Mouse (Mus musculus) liver, embryonic 16.5 days (tissue): ENCODE measurements around the gene Sdhc. TPM values are rescaled to one million over a fixed set of nuclear protein-coding genes. Genes with fewer than 3 reads are reported as not detected.
"Not testable (repeated sequence)": the region's sequence is repeated elsewhere in the genome, so short reads cannot be mapped to it uniquely, and the experiment has no call there.

Source experiments
- ATAC-seq: fragments of 200-750 bp; cut with Nextera tagmentation; 2 replicates; pipeline ENCODE4 v1.8.0; 2017; ENCODE audit warnings: low read depth, mild to moderate bottlenecking, moderate number of reproducible peaks, moderate library complexity
- H3K27ac ChIP-seq: fragments of 300-500 bp; sonication (generic); 2 replicates; pipeline ENCODE4 v1.5.1; 2014; ENCODE audit warnings: mild to moderate bottlenecking, low read length
- H3K27me3 ChIP-seq: fragments of 300-500 bp; sonication (generic); 2 replicates; pipeline ENCODE4 v1.6.1; 2014; ENCODE audit warnings: low read depth, low read length, mixed read lengths; ENCODE audit not compliant: control insufficient read depth, insufficient read depth
- H3K36me3 ChIP-seq: fragments of 300-500 bp; sonication (generic); 2 replicates; pipeline ENCODE4 v1.6.1; 2014; ENCODE audit warnings: mild to moderate bottlenecking; ENCODE audit not compliant: control insufficient read depth, insufficient read depth
- H3K4me1 ChIP-seq: fragments of 300-500 bp; sonication (generic); 2 replicates; pipeline ENCODE4 v1.6.1; 2014; ENCODE audit warnings: low read depth, low read length, mixed read lengths; ENCODE audit not compliant: control insufficient read depth
- H3K4me2 ChIP-seq: fragments of 300-500 bp; sonication (generic); 2 replicates; pipeline ENCODE4 v1.6.1; 2014; ENCODE audit warnings: low read depth, low read length, mixed read lengths
- H3K4me3 ChIP-seq: fragments of 300-500 bp; sonication (generic); 2 replicates; pipeline ENCODE4 v1.5.1; 2014; ENCODE audit warnings: low read depth, mild to moderate bottlenecking, low read length
- H3K9ac ChIP-seq: fragments of 300-500 bp; sonication (generic); 2 replicates; pipeline ENCODE4 v1.6.1; 2014; ENCODE audit warnings: low read depth, low read length
- H3K9me3 ChIP-seq: fragments of 300-500 bp; sonication (generic); replicated peaks from 2 replicates; pipeline ENCODE4 v1.6.1; 2016; ENCODE audit warnings: low read length; ENCODE audit not compliant: control insufficient read depth
- WGBS: fragments of 180-500 bp; shearing (Covaris S2); extraction: QIAGEN DNeasy Blood & Tissue Kit; methylation state at CpG from one replicate; pipeline ENCODE4 v1.1.7; 2014; ENCODE audit not compliant: insufficient replicate concordance; 5-methylcytosine and 5-hydroxymethylcytosine counted together
- microRNA-seq: library from miRNA; unstranded; fragments of <30 nt; microRNA quantifications from one replicate; pipeline ENCODE4, GENCODE M21; 2016
- polyA plus RNA-seq: library from polyadenylated mRNA; unstranded; fragments of >200 nt; fragmentation: Nextera tagmentation; extraction: Ambion mirVana; gene quantifications from 2 replicates; pipeline ENCODE4 v1.2.1, GENCODE M21; 2015

The Sdhc gene
- polyA plus RNA-seq, 1 experiment from 2014 or later, result 164 TPM

- ATAC-seq, result peak; percentile 67
- 31% methylated on average over 9 of the region's 17 CpGs for WGBS
- H3K9me3 ChIP-seq, H3K4me3 ChIP-seq, H3K9ac ChIP-seq, H3K4me2 ChIP-seq, H3K27ac ChIP-seq, H3K36me3 ChIP-seq, H3K4me1 ChIP-seq: not testable (repeated sequence)
- peaks cover 32% of the 10 kb centered on the region for H3K27me3 ChIP-seq
These were observed 68.7 kb downstream of the Sdhc start for GRCm38 (mm10) chr1:171081512-171082231.

DNA sequence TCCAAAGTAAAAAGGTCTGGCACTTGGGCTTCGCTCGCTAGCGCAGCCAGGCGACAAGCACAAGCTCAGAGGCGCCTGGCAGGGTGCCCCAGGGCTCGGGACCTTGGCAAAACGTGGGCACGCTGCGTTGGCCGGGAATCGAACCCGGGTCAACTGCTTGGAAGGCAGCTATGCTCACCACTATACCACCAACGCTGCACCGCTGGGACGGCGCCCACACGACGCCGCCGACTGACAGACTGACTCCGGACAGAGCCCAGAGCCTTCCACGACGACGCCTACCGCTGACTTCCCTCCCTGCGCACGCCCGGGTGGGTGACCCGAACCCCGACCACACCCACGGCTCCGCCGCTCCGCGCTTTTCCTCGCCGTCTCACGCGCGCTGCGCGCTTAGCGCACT is 70.6 kb downstream of the Sdhc start:
- not testable (repeated sequence) for H3K36me3 ChIP-seq, H3K4me2 ChIP-seq, H3K9me3 ChIP-seq, H3K4me1 ChIP-seq, H3K4me3 ChIP-seq, H3K27ac ChIP-seq, H3K9ac ChIP-seq
- peak; percentile 58 for ATAC-seq
- H3K27me3 ChIP-seq, result peaks cover 19% of the 10 kb centered on the region
- WGBS, result no CpG with 5 or more reads among the region's 43 CpGs

- not testable (repeated sequence) for H3K27ac ChIP-seq, H3K9me3 ChIP-seq, H3K9ac ChIP-seq, H3K36me3 ChIP-seq, H3K4me1 ChIP-seq, H3K4me2 ChIP-seq, H3K4me3 ChIP-seq
- ATAC-seq, result peak; percentile 69
- H3K27me3 ChIP-seq, result peaks cover 20% of the 10 kb centered on the region
- WGBS, result 0% methylated on average over 1 of the region's 35 CpGs
These were observed 71.1 kb downstream of the Sdhc start for GRCm38 (mm10) chr1:171079345-171079744.

DNA sequence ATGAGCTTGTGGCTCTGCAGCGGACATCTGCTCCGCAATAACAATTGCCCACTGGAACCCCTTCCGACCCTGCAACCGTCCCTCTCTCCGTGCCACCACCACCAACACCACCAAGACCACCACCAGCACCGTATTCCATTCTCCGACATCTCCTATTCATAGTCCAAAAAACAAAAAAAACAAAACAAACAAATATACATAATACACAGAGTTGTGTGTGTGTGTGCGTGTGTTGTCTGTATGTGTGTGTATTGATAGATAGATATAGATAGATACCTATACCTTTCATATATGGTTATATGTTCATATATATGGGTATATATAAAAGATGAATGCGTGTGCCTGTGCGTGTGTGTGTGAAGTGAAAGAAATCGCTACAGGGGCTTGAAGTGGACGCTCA is 72.0 kb downstream of the Sdhc start:
- ATAC-seq, H3K9ac ChIP-seq, H3K36me3 ChIP-seq, H3K9me3 ChIP-seq, H3K4me3 ChIP-seq, H3K4me2 ChIP-seq, H3K27ac ChIP-seq, H3K4me1 ChIP-seq: not testable (repeated sequence)
- peaks cover 26% of the 10 kb centered on the region for H3K27me3 ChIP-seq
- WGBS, result 21% methylated on average over 11 of the region's 12 CpGs

DNA sequence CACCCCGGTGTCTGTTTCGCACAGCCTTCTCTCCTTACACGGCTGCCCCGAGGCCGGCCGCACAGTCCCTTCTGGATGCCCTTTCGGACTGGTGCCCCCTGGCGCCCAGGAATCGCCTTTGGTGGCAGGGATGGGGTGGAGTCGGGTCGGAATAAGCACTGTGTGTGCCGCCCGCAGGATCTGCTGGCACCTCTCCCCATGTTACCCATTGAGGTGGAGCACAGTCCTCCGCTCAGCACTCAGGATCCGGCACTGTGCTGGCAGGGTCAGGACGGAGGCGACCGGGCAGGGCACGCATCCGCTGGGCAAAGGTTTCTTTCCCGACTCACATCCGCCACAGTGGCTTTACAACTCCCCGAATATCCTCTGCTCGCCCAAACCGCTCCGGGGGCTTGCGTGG is 72.4 kb downstream of the Sdhc start:
- not testable (repeated sequence) for H3K36me3 ChIP-seq, ATAC-seq, H3K4me1 ChIP-seq, H3K9me3 ChIP-seq, H3K9ac ChIP-seq, H3K27ac ChIP-seq, H3K4me2 ChIP-seq, H3K4me3 ChIP-seq
- WGBS, result 4% methylated on average over 17 of the region's 27 CpGs
- peaks cover 26% of the 10 kb centered on the region for H3K27me3 ChIP-seq

GRCm38 (mm10) chr1:171077192-171077591 is 73.2 kb downstream of the Sdhc start:
- H3K9me3 ChIP-seq, H3K27ac ChIP-seq, H3K4me3 ChIP-seq, ATAC-seq, H3K9ac ChIP-seq, H3K4me2 ChIP-seq, H3K4me1 ChIP-seq, H3K36me3 ChIP-seq: not testable (repeated sequence)
- 38% methylated on average over 5 of the region's 5 CpGs for WGBS
- H3K27me3 ChIP-seq, result peaks cover 26% of the 10 kb centered on the region

Small RNAs within 50 kb of the gene (microRNA-seq; reads per million reads assigned to microRNA genes)
- gene Gm27844, result not detected

Other genes starting within 250 kb of the Sdhc start
- gene Fcrlb, start 237.7 kb downstream of the Sdhc start, polyA plus RNA-seq, result 0.06 and 0.07 TPM in 2 replicates
- 0.67 and 1.3 TPM in 2 replicates for gene Fcrla, start 223.0 kb downstream of the Sdhc start, polyA plus RNA-seq
- gene Fcgr2b, start 174.1 kb downstream of the Sdhc start, polyA plus RNA-seq, result 6.1 and 6.7 TPM in 2 replicates
- gene Fcgr4, start 131.7 kb downstream of the Sdhc start, polyA plus RNA-seq, result 4.1 and 4.3 TPM in 2 replicates
- 28.6 and 30.3 TPM in 2 replicates for gene Fcgr3, start 85.7 kb downstream of the Sdhc start, polyA plus RNA-seq
- gene Cfap126, start 36.7 kb downstream of the Sdhc start, polyA plus RNA-seq, result 1.8 and 2.1 TPM in 2 replicates
- gene Mpz, start 108 bp upstream of the Sdhc start, polyA plus RNA-seq, result 0.04 TPM in 1 of 2 replicates, not detected in the other
- 2.5 and 2.6 TPM in 2 replicates for gene Pcp4l1, start 45.7 kb upstream of the Sdhc start, polyA plus RNA-seq
- 2.2 and 2.4 TPM in 2 replicates for gene Nr1i3, start 63.4 kb upstream of the Sdhc start, polyA plus RNA-seq
- 11.8 and 14.9 TPM in 2 replicates for gene Tomm40l, start 71.9 kb upstream of the Sdhc start, polyA plus RNA-seq
- 8,709 and 8,864 TPM in 2 replicates for gene Apoa2, start 74.5 kb upstream of the Sdhc start, polyA plus RNA-seq
- gene Fcer1g, start 83.8 kb upstream of the Sdhc start, polyA plus RNA-seq, result 111 and 128 TPM in 2 replicates
- gene Adamts4, start 99.8 kb upstream of the Sdhc start, polyA plus RNA-seq, result 0.48 and 0.64 TPM in 2 replicates
- 138 and 143 TPM in 2 replicates for gene Ndufs2, start 100.8 kb upstream of the Sdhc start, polyA plus RNA-seq
- 22.6 and 23.2 TPM in 2 replicates for gene B4galt3, start 119.7 kb upstream of the Sdhc start, polyA plus RNA-seq
- gene Ppox, start 130.6 kb upstream of the Sdhc start, polyA plus RNA-seq, result 205 and 206 TPM in 2 replicates
- gene Usp21, start 137.4 kb upstream of the Sdhc start, polyA plus RNA-seq, result 23.1 and 25.3 TPM in 2 replicates
- gene Ufc1, start 144.4 kb upstream of the Sdhc start, polyA plus RNA-seq, result 40.3 and 45.2 TPM in 2 replicates
- gene Dedd, start 178.5 kb upstream of the Sdhc start, polyA plus RNA-seq, result 17.5 and 19.7 TPM in 2 replicates
- 38.8 and 39.0 TPM in 2 replicates for gene Nit1, start 195.0 kb upstream of the Sdhc start, polyA plus RNA-seq
- 30.9 and 37.8 TPM in 2 replicates for gene Pfdn2, start 195.1 kb upstream of the Sdhc start, polyA plus RNA-seq
- 0.20 and 0.28 TPM in 2 replicates for gene Klhdc9, start 210.2 kb upstream of the Sdhc start, polyA plus RNA-seq
- 0.09 and 0.13 TPM in 2 replicates for gene Nectin4, start 219.5 kb upstream of the Sdhc start, polyA plus RNA-seq
- gene Arhgap30, start 238.4 kb upstream of the Sdhc start, polyA plus RNA-seq, result 5.3 and 5.8 TPM in 2 replicates